Mouse (Mus musculus) adrenal gland, adult 18-20 months (tissue): ENCODE results near the gene Galk2. TPM values are rescaled to one million over a fixed set of nuclear protein-coding genes. Genes with fewer than 3 reads are reported as not detected.

Experiments
- DNase-seq, 2 experiments: peaks; one replicate each; pipeline ENCODE4 v3.0.0; 2021 to 2022; ENCODE audit warnings: low spot score in 2 of 2
- long read RNA-seq, 2 experiments: library from polyadenylated mRNA; stranded (forward); transcript quantifications; one replicate each; pipeline ENCODE4 v2.0.0; 2021
- total RNA-seq, 2 experiments: library from RNA; stranded (reverse); gene quantifications; 1 replicate in 1 of 2; 2 replicates in 1 of 2; pipeline ENCODE4 v1.2.3; 2021

The Galk2 gene
- total RNA-seq = 10 to 100 TPM; 52.2 to 68.0 TPM
- long read RNA-seq, experiment 1, transcript Galk2-202 (10 exons, 1,928 nt) = major isoform, 19 of 39 reads
- long read RNA-seq, experiment 1, partial matches to known transcripts = 7 of 39 reads
- long read RNA-seq, experiment 1, other reads (novel, unspliced or antisense) = 10 of 39 reads
- long read RNA-seq, experiment 2, transcript Galk2-202 (10 exons, 1,928 nt) = major isoform, 66 of 115 reads
- long read RNA-seq, experiment 2, partial matches to known transcripts = 20 of 115 reads
- long read RNA-seq, experiment 2, other reads (novel, unspliced or antisense) = 26 of 115 reads

GRCm38 (mm10) chr2:125858521-125859280, at the start of gene Galk2, which contains the start of gene Cops2:
TSS of gene Galk2 (plus strand) at chr2:125859109.
TSS of gene Cops2 (minus strand) at chr2:125859139.
- peak; percentile 87 to 88 for DNase-seq

- DNase-seq = no peak
Measured at GRCm38 (mm10) chr2:125809551-125809950, 49.4 kb upstream of the Galk2 start.

DNA sequence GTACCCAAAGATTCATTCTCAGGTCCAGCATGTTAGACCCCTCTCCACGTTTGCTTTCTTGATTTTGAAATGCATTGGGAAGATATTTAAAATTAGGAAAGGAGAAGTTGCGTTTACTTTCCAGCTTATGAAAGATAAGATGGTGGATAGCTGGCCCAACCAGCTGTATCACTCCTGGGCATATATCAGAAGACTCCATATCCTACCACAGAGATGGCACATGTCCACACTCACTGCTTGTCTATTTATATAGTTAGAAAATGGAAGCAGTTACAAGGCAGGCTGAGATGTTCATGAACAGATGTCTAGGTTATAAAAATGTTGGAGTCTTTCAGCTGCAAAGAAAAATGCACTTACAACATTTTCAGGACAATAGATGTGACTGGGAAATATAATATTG, 47.6 kb upstream of the Galk2 start:
- no peak for DNase-seq

DNA sequence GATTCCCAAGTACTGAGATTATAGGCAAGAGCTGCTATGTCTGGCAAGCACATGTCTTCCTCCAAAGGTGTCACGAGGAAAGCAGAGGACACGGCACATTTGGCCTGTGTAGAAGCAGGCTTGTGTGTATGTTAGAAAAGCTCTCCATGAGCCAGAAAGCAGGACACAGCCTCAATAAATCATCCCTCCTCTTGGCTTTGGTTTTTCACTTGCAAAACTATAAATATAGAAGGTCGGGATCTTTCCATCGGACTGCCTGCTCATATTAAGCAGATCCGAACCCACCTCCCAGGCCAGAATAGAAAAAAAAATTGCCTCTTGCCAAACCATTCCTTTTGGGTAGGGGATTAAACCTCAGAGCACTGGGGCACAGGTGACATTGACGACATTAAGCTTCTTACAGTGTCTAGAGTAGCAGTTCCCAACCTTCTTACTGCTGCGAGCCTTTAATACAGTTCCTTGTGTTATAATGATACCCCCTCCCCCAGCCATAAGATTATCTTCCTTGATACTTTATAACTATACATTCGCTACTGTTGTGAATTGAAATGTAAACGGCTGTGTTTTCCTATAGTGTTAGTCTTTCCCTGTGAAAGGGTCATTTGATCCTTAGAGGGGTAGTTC, 44.8 kb upstream of the Galk2 start:
- no peak for DNase-seq

- DNase-seq = no peak
Measured at GRCm38 (mm10) chr2:125820397-125820796, 38.5 kb upstream of the Galk2 start.

DNA sequence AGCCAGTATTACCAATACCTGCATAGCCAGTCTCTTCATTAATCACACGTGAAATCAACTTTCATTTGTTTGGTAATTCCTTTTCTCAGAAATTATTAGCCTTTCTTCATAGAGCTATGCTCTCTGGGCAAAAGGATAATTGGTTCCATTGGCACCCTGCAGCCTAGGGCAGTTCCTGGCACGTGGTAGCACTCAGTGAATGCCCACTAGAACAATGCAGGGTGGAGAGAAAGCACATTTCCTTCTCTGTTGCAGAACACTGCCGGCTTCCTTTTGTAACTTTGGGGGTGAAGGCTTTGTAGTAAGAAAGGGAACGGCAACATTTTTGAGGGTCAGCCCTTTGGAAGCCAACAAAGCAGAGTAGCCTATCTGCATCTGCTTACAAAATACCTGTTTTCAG, 32.7 kb upstream of the Galk2 start:
- DNase-seq = no peak

GRCm38 (mm10) chr2:125827898-125828297, 31.0 kb upstream of the Galk2 start:
- DNase-seq = no peak

GRCm38 (mm10) chr2:125829924-125830323, 29.0 kb upstream of the Galk2 start:
- no peak for DNase-seq

GRCm38 (mm10) chr2:125838091-125838490, 20.8 kb upstream of the Galk2 start:
- DNase-seq = no peak

- DNase-seq = no peak
Measured at GRCm38 (mm10) chr2:125838708-125839284, 20.1 kb upstream of the Galk2 start.

GRCm38 (mm10) chr2:125851237-125851636, 7.7 kb upstream of the Galk2 start:
- no peak for DNase-seq

DNA sequence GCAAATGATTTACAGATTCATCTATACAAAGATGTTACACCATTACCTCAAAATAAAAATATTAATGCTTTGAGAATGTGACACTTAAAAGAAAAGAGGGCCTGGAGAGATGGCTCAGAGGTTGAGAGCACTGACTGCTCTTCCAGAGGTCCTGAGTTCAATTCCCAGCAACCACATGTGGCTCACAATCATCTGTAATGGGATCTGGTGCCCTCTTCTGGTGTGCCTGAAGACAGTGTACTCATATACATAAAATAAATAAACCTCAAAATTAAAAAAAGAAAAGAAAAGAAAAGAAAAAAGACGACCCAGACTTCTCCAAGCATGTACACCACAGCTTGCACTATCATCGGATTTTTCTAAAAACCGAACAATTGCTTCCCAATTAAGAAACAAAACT, 1.2 kb upstream of the Galk2 start:
- DNase-seq = no peak

DNA sequence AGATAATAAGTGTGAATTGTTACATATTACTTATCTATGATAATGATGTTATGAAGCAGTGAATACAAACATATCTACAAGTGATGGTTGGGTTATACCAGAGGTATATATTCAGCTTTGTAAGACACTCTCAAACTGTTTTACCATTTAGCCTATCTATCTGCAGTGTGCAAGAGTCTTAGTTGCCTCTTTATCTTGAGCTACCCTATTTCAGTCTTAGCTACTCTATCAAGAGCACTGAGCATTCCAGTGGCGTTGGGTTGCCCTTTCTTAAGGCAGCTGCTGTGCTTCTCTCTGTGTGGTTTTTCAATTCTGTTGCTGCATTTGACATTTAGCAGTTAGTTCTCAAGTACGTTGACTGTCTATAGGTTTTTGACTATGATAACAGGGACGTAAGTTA, 4.9 kb downstream of the Galk2 start:
- DNase-seq = no peak

DNA sequence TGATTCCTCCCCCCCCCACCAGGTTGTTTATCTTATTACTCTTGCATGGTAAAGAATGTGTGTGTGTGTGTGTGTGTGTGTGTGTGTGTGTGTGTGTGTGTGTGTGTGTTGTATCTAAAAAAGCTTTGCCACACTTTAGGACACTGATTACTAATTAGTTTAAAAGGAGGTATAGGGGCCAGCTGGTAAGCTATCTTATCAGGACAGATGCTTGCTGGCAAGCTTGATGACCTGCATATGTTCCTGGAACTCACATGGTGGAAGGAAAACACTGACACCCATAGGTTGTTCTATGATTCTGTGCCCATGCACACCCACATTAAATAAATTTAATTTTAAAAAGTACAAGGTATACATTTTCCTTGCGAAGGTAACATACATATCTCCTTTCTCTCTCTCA, 5.6 kb downstream of the Galk2 start:
- DNase-seq = no peak

DNA sequence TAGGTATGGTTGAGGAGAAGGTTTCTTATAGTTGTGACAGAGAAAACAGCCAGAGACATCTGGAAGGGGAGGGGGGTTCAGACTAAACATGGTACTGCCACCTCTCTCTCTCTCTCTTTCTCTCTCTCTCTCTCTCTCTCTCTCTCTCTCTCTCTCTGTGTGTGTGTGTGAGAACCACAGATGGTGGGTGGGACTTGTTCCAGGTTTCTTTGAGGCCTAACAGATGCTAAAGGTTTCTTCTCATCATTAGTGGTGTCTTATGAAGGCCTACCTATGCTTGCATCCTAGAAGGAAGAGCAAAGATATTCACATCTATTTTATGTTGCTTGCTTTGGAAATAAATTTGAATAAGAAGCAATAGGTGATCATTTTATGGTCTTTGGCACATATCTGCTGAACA, 6.7 kb downstream of the Galk2 start:
- no peak for DNase-seq

- peak; percentile 49 to 54 for DNase-seq
Measured at GRCm38 (mm10) chr2:125866058-125866740, 7.3 kb downstream of the Galk2 start.

DNA sequence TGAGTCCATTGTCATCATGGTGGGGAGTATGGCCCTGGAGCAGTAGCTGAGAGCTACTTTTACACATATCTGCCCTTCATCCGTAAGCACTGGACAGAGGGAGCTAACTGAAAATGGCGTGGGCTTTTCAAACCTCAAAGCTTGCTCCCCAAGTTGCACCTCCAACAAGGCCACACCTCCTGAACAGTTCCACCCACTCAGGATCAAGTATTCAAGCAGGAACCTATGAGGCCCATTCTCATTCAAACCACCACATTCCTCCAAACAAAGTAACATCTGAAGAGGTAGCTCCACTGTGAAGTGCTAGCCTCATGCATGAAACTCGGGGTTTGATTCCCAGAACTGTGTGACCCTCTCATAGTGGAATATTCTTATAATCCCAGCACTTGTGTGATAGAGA, 9.4 kb downstream of the Galk2 start:
- DNase-seq = no peak

DNA sequence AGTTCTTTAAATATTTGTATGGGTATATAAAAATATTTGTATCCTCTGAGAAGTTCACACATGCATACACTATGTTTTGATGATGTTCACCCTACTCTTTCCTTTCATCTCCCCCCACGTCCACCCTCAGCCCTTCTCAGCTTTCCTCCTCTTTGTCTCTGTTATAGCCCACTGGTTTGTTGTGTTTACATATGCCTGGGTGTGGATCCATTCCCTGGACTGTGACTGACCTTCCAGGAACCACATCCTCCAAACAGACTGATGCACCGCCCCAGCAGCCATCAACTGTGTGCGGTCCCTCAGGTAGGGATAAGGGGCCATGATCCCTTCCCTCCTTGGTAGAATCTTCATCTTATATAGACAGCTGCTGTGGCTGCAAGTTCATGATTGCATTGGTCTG, 11.2 kb downstream of the Galk2 start:
- no peak for DNase-seq

- DNase-seq = no peak
Measured at GRCm38 (mm10) chr2:125885891-125886576, 27.1 kb downstream of the Galk2 start.

- peak; percentile 44 to 49 for DNase-seq
Measured at GRCm38 (mm10) chr2:125893096-125893495, 34.2 kb downstream of the Galk2 start.

- no peak for DNase-seq
Measured at GRCm38 (mm10) chr2:125895099-125895498, 36.2 kb downstream of the Galk2 start.
